Mouse (Mus musculus): ENCODE results near the gene Tbc1d22a. TPM values are rescaled to one million over a fixed set of nuclear protein-coding genes. Genes with fewer than 3 reads are reported as not detected.
"Not testable (repeated sequence)": the region's sequence is repeated elsewhere in the genome, so short reads cannot be mapped to it uniquely, and the experiment has no call there.

Tbc1d22a gene
- polyA plus RNA-seq, 1 experiment = 56.5 TPM

DNA sequence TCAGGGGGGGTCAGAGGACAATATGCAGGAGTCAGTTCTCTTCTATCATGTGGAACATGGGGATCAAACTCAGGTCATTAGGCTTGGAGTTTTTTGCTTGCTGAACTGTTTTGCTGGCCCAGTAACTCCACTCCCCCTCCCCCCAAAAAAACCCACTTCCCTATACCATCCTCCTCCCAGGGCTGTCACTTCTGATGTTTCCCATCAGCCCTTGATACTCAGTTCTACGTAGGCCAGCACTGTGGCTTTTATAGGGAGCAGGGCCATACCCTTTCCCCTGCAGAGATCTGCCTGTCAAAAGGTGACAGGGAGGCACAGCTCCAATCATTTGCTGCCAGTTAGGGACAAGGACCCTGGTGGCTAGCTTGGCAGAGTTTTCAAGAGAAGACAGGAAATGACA, 22.8 kb upstream of the Tbc1d22a start:
- Histone ChIP-seq H3K27me3 (ENCODE audit: control insufficient read depth, insufficient read depth, low read length) (no peaks in the 10 kb centered on the region), H3K4me3 (ENCODE audit: control insufficient read depth, insufficient read depth, low read length) (no peak overlapping the region), H3K4me1 (replicated peaks; ENCODE audit: control insufficient read depth, insufficient read depth, low read length) (peaks cover 20% of the 10 kb centered on the region), H3K36me3 (ENCODE audit: control insufficient read depth, insufficient read depth, low read length) (no peaks in the 10 kb centered on the region), H3K27ac (ENCODE audit: control insufficient read depth, insufficient read depth, low read length) (peak overlapping the region; percentile 48; the same call in 1 of the 2 replicates)
- no peak for TF ChIP-seq POLR2A (IDR thresholded peaks at IDR 0.05; ENCODE audit: control insufficient read depth, extremely low read depth, insufficient read depth, low read length, poor library complexity)
- no peak for TF ChIP-seq CTCF (IDR thresholded peaks at IDR 0.05; ENCODE audit: borderline replicate concordance, control insufficient read depth, extremely low read depth, insufficient read depth, low read length, poor library complexity)
- 11% methylated on average over 1 of the region's 1 CpGs for WGBS
- no peak for DNase-seq

DNA sequence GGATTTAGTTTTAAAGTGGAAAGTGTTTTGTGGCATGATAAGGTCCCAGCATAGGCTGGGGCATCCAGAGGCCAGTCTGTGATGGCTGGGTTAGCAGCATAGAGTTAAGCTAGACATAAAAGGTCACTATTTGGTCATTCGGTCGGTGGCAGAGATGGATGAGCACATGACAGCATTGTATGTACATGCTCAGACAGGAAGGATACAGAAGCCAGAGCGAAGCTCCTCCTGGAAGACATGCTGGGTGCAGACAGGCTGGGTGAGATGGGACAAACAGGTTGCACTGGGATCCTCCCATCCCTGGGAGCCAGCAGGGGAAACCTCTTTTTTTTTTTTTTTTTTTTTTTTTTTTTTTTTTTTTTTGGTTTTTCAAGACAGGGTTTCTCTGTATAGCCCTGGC, 22.3 kb upstream of the Tbc1d22a start:
- TF ChIP-seq CTCF (IDR thresholded peaks at IDR 0.05; ENCODE audit: borderline replicate concordance, control insufficient read depth, extremely low read depth, insufficient read depth, low read length, poor library complexity) (no peak), POLR2A (IDR thresholded peaks at IDR 0.05; ENCODE audit: control insufficient read depth, extremely low read depth, insufficient read depth, low read length, poor library complexity) (no peak)
- Histone ChIP-seq H3K4me3 (ENCODE audit: control insufficient read depth, insufficient read depth, low read length) (no peak overlapping the region), H3K4me1 (replicated peaks; ENCODE audit: control insufficient read depth, insufficient read depth, low read length) (peaks cover 15% of the 10 kb centered on the region), H3K27me3 (ENCODE audit: control insufficient read depth, insufficient read depth, low read length) (no peaks in the 10 kb centered on the region), H3K36me3 (ENCODE audit: control insufficient read depth, insufficient read depth, low read length) (no peaks in the 10 kb centered on the region), H3K27ac (ENCODE audit: control insufficient read depth, insufficient read depth, low read length) (peak overlapping the region; percentile 48; the same call in 1 of the 2 replicates)
- DNase-seq = no peak
- WGBS = 76% methylated on average over 3 of the region's 3 CpGs

DNA sequence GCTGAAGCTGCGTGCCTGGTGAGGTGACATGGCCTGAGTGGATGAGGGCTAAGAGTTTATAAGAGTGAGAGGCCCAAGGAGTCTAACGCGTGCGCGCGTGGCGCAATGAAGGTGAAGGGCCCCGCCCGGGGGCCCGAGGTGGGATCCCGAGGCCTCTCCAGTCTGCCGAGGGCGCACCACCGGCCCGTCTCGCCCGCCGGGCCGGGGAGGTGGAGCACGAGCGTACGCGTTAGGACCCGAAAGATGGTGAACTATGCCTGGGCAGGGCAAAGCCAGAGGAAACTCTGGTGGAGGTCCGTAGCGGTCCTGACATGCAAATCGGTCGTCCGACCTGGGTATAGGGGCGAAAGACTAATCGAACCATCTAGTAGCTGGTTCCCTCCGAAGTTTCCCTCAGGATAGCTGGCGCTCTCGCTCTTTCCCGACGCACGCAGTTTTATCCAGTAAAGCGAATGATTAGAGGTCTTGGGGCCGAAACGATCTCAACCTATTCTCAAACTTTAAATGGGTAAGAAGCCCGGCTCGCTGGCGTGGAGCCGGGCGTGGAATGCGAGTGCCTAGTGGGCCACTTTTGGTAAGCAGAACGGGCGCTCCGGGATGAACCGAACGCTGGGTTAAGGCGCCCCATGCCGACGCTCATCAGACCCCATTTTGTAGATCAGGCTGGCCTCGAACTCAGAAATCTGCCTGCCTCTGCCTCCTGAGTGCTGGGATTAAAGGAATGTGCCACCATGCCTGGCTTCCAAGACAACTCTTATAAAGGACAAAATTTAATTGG, 19.4 kb upstream of the Tbc1d22a start:
- H3K4me1 ChIP-seq (replicated peaks; ENCODE audit: control insufficient read depth, insufficient read depth, low read length) = peaks cover 11% of the 10 kb centered on the region
- WGBS = 89% methylated on average over 55 of the region's 55 CpGs
- not testable (repeated sequence) for H3K4me3 ChIP-seq (ENCODE audit: control insufficient read depth, insufficient read depth, low read length); H3K27me3 ChIP-seq (ENCODE audit: control insufficient read depth, insufficient read depth, low read length); H3K36me3 ChIP-seq (ENCODE audit: control insufficient read depth, insufficient read depth, low read length); H3K27ac ChIP-seq (ENCODE audit: control insufficient read depth, insufficient read depth, low read length); DNase-seq

DNA sequence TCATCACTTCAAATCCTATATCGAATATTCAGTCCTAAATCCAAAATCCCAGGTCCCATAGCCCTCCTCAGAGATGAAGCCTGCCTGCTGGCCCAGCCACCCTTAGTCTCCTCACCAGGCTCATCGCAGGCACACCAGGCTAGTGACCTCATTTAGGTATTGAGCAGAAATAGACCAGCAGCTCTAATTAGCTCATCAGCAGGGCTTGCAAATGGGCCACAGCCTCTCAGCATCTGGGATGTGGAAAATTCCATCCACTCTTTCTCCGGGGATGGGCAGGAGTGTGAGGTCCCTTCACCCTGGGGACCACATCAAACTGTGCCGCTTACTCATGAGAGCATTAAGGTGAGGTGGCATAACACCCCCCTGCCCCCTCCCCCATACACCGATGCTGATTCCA, 15.2 kb upstream of the Tbc1d22a start:
- WGBS = 100% methylated on average over 5 of the region's 5 CpGs
- no peaks in the 10 kb centered on the region for H3K36me3 ChIP-seq (ENCODE audit: control insufficient read depth, insufficient read depth, low read length)
- TF ChIP-seq CTCF (IDR thresholded peaks at IDR 0.05; ENCODE audit: borderline replicate concordance, control insufficient read depth, extremely low read depth, insufficient read depth, low read length, poor library complexity) (no peak), POLR2A (IDR thresholded peaks at IDR 0.05; ENCODE audit: control insufficient read depth, extremely low read depth, insufficient read depth, low read length, poor library complexity) (no peak)
- H3K4me1 ChIP-seq (replicated peaks; ENCODE audit: control insufficient read depth, insufficient read depth, low read length) = peaks cover 29% of the 10 kb centered on the region
- H3K4me3 ChIP-seq (ENCODE audit: control insufficient read depth, insufficient read depth, low read length) = no peak overlapping the region
- no peak for DNase-seq
- H3K27ac ChIP-seq (ENCODE audit: control insufficient read depth, insufficient read depth, low read length) = no peak overlapping the region
- no peaks in the 10 kb centered on the region for H3K27me3 ChIP-seq (ENCODE audit: control insufficient read depth, insufficient read depth, low read length)

DNA sequence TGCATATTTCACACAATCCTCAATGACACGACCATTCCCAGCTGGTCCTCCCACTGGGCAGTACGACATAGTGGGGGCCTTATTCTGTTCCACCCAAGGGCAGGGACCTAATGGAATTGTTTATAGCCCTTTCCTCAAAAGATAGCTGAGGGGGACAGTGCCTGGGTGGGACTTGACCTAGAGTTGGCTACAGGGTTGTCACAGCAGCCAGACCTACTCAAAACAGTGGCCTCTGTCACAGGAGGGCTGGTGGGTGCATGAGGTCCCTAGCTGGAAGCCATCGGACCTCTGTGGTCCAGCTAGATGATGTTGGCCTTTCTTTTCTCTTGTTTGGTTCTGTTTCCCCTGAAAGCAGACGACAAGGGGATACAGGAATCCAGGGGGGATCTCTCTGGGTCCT, 14.8 kb upstream of the Tbc1d22a start:
- TF ChIP-seq CTCF (IDR thresholded peaks at IDR 0.05; ENCODE audit: borderline replicate concordance, control insufficient read depth, extremely low read depth, insufficient read depth, low read length, poor library complexity) (no peak), POLR2A (IDR thresholded peaks at IDR 0.05; ENCODE audit: control insufficient read depth, extremely low read depth, insufficient read depth, low read length, poor library complexity) (no peak)
- H3K4me3 ChIP-seq (ENCODE audit: control insufficient read depth, insufficient read depth, low read length) = no peak overlapping the region
- no peak overlapping the region for H3K27ac ChIP-seq (ENCODE audit: control insufficient read depth, insufficient read depth, low read length)
- WGBS = 93% methylated on average over 4 of the region's 4 CpGs
- H3K36me3 ChIP-seq (ENCODE audit: control insufficient read depth, insufficient read depth, low read length) = no peaks in the 10 kb centered on the region
- DNase-seq = no peak
- no peaks in the 10 kb centered on the region for H3K27me3 ChIP-seq (ENCODE audit: control insufficient read depth, insufficient read depth, low read length)
- peaks cover 33% of the 10 kb centered on the region for H3K4me1 ChIP-seq (replicated peaks; ENCODE audit: control insufficient read depth, insufficient read depth, low read length)

DNA sequence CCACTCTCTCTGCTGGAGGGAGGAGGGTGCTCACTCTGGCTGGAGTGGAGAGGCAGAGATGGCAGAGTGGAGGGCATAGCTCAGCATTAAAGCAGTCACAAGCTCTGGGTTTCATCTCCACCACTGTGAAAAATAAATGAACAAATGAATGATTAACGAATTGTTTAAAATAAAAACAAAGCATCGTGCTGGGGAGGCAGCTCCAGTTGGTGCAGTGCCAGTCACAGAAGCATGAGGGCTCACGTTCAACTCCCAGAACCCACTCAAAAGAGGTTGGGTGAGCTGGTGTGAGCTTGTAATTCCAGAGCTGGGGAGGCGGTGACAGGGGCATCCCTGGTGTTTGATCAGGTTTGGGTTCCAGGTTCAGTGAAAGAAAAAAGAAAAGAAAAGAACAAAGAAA, 14.1 kb upstream of the Tbc1d22a start:
- 81% methylated on average over 4 of the region's 4 CpGs for WGBS
- Histone ChIP-seq H3K4me1 (replicated peaks; ENCODE audit: control insufficient read depth, insufficient read depth, low read length) (peaks cover 34% of the 10 kb centered on the region), H3K27me3 (ENCODE audit: control insufficient read depth, insufficient read depth, low read length) (no peaks in the 10 kb centered on the region), H3K36me3 (ENCODE audit: control insufficient read depth, insufficient read depth, low read length) (no peaks in the 10 kb centered on the region), H3K27ac (ENCODE audit: control insufficient read depth, insufficient read depth, low read length) (no peak overlapping the region), H3K4me3 (ENCODE audit: control insufficient read depth, insufficient read depth, low read length) (no peak overlapping the region)
- TF ChIP-seq CTCF (IDR thresholded peaks at IDR 0.05; ENCODE audit: borderline replicate concordance, control insufficient read depth, extremely low read depth, insufficient read depth, low read length, poor library complexity) = no peak
- no peak for TF ChIP-seq POLR2A (IDR thresholded peaks at IDR 0.05; ENCODE audit: control insufficient read depth, extremely low read depth, insufficient read depth, low read length, poor library complexity)
- DNase-seq = no peak

DNA sequence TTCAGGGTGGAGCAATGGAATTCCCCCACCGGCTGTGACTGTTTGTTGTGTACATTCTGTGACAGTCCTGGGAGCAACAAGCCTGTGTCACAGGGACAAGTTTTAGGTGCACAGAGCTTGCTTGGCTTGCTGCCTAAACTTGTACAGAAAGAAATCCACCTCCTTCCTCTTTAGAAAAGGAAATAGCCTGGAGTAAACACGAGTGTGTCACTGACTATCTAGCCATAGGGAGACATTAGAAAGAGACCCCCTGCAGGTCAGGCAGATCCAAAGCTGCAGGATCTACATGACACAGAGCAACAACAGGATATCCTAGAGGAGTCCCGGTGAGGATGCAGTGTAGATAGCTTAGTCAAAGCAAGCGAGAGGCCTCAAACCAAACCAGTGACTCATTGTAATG, 13.2 kb upstream of the Tbc1d22a start:
- Histone ChIP-seq H3K4me3 (ENCODE audit: control insufficient read depth, insufficient read depth, low read length) (no peak overlapping the region), H3K27ac (ENCODE audit: control insufficient read depth, insufficient read depth, low read length) (no peak overlapping the region), H3K36me3 (ENCODE audit: control insufficient read depth, insufficient read depth, low read length) (no peaks in the 10 kb centered on the region), H3K4me1 (replicated peaks; ENCODE audit: control insufficient read depth, insufficient read depth, low read length) (peaks cover 34% of the 10 kb centered on the region), H3K27me3 (ENCODE audit: control insufficient read depth, insufficient read depth, low read length) (no peaks in the 10 kb centered on the region)
- WGBS = 39% methylated on average over 4 of the region's 4 CpGs
- DNase-seq = no peak
- TF ChIP-seq CTCF (IDR thresholded peaks at IDR 0.05; ENCODE audit: borderline replicate concordance, control insufficient read depth, extremely low read depth, insufficient read depth, low read length, poor library complexity) (no peak), POLR2A (IDR thresholded peaks at IDR 0.05; ENCODE audit: control insufficient read depth, extremely low read depth, insufficient read depth, low read length, poor library complexity) (no peak)

All from thymus, adult 2 months (tissue).